Mouse (Mus musculus) ES-Bruce4 (cell line): ENCODE results near the gene Abhd17b.

ENCODE experiments used
- CTCF ChIP-seq: IDR thresholded peaks from one replicate; pipeline ENCODE4 v1.8.1; 2011; ENCODE audit warnings: low read depth, low read length
- EP300 ChIP-seq: IDR thresholded peaks from 2 replicates; pipeline ENCODE4 v1.6.1; 2011; ENCODE audit warnings: low read depth, low read length; ENCODE audit not compliant: insufficient read depth

DNA sequence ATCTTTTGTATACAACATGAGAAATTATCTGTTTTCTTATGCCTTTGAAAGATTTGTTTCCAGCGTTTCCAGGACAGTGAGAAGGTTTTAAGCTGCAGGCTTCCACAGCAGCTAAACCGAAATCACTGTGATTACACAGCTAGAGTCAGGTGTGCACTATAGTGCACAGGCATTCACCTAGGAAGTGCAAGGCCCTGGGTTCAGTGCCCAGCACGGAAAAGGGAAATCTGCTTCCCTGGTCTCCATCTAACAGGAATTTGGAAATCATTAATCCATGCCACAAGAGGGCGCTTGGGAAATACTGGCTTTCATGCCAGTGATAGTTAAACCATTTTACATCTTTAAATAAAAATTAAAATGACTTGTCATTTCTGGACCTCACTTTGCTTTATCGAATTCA, 81.1 kb downstream of the Abhd17b start:
- TF ChIP-seq EP300 (no peak), CTCF (peak; percentile 5)
